Mouse (Mus musculus): ENCODE measurements around the gene Lmbrd2.
"Not testable (repeated sequence)": the region's sequence is repeated elsewhere in the genome, so short reads cannot be mapped to it uniquely, and the experiment has no call there.

The Lmbrd2 gene

GRCm38 (mm10) chr15:9139447-9139846, 903 bp upstream of the Lmbrd2 start:
- no peak for DNase-seq

GRCm38 (mm10) chr15:9140684-9141171, 378 bp downstream of the Lmbrd2 start:
- no peak for DNase-seq

- DNase-seq: no peak
These were observed 15.0 kb downstream of the Lmbrd2 start, which contains the start of gene Skp2 for GRCm38 (mm10) chr15:9155325-9155724. Gene Skp2 (minus strand): TSS chr15:9155425.

- DNase-seq: no peak
These were observed 22.3 kb downstream of the Lmbrd2 start for GRCm38 (mm10) chr15:9162557-9163070.

GRCm38 (mm10) chr15:9164125-9164524, 23.8 kb downstream of the Lmbrd2 start:
- no peak for DNase-seq

GRCm38 (mm10) chr15:9177038-9177437, 36.7 kb downstream of the Lmbrd2 start:
- no peak for DNase-seq

- no peak for DNase-seq
These were observed 43.6 kb downstream of the Lmbrd2 start for GRCm38 (mm10) chr15:9183995-9184394.

- DNase-seq: no peak
These were observed 49.4 kb downstream of the Lmbrd2 start for GRCm38 (mm10) chr15:9189796-9190195.

GRCm38 (mm10) chr15:9192685-9193084, 52.3 kb downstream of the Lmbrd2 start:
- not testable (repeated sequence) for DNase-seq

GRCm38 (mm10) chr15:9198421-9198820, 58.1 kb downstream of the Lmbrd2 start:
- no peak for DNase-seq

- DNase-seq: no peak
These were observed 71.5 kb downstream of the Lmbrd2 start for GRCm38 (mm10) chr15:9211891-9212290.

GRCm38 (mm10) chr15:9213026-9213425, 72.7 kb downstream of the Lmbrd2 start:
- DNase-seq: not testable (repeated sequence)

GRCm38 (mm10) chr15:9213431-9213830, 73.1 kb downstream of the Lmbrd2 start:
- not testable (repeated sequence) for DNase-seq

GRCm38 (mm10) chr15:9216446-9216845, 76.1 kb downstream of the Lmbrd2 start:
- no peak for DNase-seq

GRCm38 (mm10) chr15:9230917-9231316, 90.6 kb downstream of the Lmbrd2 start:
- DNase-seq: not testable (repeated sequence)

GRCm38 (mm10) chr15:9246345-9246744, 106.0 kb downstream of the Lmbrd2 start:
- DNase-seq: no peak

All from right cerebral cortex, postnatal 14 days (tissue).